Mouse (Mus musculus): ENCODE measurements around the gene Klf12. TPM values are rescaled to one million over a fixed set of nuclear protein-coding genes. Genes with fewer than 3 reads are reported as not detected.

Gene Klf12
- polyA plus RNA-seq (2012; ENCODE audit: insufficient read depth, insufficient read length, low replicate concordance, missing spikeins) = not detected in 2 replicates

DNA sequence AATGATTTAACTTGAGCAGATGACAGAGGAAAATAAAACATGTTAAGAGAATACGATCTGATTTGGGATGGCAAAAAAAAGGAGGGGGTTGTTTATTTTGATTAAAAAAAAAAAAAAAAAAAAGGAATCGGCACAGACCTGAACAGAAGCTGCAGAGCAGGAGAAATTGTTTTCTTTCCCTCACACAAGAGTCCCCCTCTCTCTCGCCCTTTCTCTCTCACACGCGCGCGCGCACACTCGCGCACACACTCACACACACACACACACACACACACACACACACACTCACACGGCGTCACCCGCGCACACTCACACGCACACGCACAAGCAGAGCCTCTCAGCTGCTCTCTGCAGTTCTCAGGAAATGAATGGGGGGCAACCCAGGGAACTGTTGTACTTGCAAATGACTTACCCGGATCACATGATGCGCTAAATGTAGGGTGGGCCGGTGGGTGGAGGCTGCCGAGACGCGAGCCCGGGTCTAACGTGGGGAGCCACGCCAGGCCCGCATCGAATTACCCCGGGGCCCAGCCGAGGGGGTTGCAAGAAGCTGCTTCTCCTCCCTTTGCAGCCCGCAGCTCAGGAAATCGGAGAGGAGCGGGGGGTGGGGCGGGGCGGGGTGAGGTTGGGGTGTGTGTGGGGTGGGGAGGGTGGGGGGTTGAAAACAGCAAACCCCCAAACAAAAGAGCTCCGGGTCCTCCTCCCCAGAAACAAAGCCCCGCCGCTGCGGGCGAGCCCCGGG is at the start of gene Klf12:
TSS of gene Klf12 (minus strand) at position 561 of the 742 bp plus-strand sequence.
- H3K4me1 ChIP-seq (ENCODE audit: control insufficient read depth, insufficient read depth, low read length) = peaks cover 10% of the 10 kb centered on the region
- under 1% methylated on average over 39 of the region's 40 CpGs for WGBS
- peak within 1 kb of the TSS; percentile 94 for H3K27ac ChIP-seq (ENCODE audit: insufficient read depth, low read depth, low read length)
- H3K4me3 ChIP-seq (ENCODE audit: insufficient read depth, low read depth, low read length) = peak within 1 kb of the TSS; percentile 95
- no peak for TF ChIP-seq CTCF (IDR thresholded peaks at IDR 0.05; ENCODE audit: insufficient read depth, low read depth, low read length)
- peak; percentile 40; the same call in 1 of the 2 replicates for TF ChIP-seq POLR2A (IDR thresholded peaks at IDR 0.05; ENCODE audit: insufficient read depth, low read depth, low read length)

DNA sequence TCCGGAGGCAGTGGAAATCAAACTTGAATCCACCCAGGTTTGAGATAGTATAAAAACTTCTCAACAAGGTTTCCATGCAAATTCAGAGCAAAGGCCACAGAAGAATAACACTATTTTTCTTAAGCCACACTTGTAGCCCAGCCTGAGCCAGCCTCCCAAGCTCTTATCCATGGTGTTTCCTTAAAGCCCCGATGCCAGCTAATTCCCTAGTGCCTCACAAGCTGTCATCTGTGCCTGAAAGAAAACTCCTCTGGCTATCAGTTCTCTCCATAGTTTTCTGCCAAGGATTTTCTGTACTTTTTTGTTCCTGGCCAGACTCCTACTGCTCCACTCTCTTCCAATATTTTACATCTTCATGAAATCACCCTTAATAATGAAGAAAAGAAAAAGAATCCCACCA is 48.9 kb upstream of the Klf12 start:
- 61% methylated on average over 2 of the region's 2 CpGs for WGBS
- TF ChIP-seq CTCF (IDR thresholded peaks at IDR 0.05; ENCODE audit: insufficient read depth, low read depth, low read length) (no peak), POLR2A (IDR thresholded peaks at IDR 0.05; ENCODE audit: insufficient read depth, low read depth, low read length) (no peak)
- no peak overlapping the region for H3K4me3 ChIP-seq (ENCODE audit: insufficient read depth, low read depth, low read length)
- H3K27ac ChIP-seq (ENCODE audit: insufficient read depth, low read depth, low read length) = no peak overlapping the region
- no peaks in the 10 kb centered on the region for H3K4me1 ChIP-seq (ENCODE audit: control insufficient read depth, insufficient read depth, low read length)

DNA sequence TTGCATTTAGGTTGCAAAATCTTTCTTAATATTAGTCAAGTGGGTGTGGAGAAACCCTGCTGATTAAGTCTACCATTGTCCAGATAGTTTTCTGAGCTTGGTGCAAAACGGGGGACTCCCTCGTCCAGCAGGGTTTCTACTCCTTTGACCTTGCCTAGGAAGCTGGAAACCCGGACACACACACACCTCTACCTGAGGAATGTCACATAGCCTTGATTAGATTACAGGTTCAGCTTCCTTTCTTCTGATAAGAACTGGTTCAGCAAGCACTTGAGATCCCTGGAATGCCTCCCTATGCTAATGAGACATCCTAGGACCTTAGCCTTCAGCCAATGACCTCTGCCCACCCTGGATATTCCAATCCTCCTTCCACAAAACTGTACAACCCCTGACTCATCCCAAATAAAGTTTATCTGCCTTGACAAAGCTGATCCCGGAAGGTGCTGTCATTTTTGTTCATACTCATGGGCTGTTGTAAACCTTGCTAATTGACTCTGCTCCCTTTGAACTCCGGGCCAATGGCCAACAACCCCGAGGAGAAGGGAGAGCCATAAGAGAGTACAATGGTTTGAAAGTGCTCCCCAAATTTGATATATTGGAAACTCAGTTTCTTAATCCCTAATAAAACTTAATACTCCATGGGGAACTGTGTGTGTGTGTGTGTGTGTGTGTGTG is 44.3 kb upstream of the Klf12 start:
- 75% methylated on average over 6 of the region's 6 CpGs for WGBS
- no peaks in the 10 kb centered on the region for H3K4me1 ChIP-seq (ENCODE audit: control insufficient read depth, insufficient read depth, low read length)
- TF ChIP-seq POLR2A (IDR thresholded peaks at IDR 0.05; ENCODE audit: insufficient read depth, low read depth, low read length) (no peak), CTCF (IDR thresholded peaks at IDR 0.05; ENCODE audit: insufficient read depth, low read depth, low read length) (no peak)
- no peak overlapping the region for H3K4me3 ChIP-seq (ENCODE audit: insufficient read depth, low read depth, low read length)
- H3K27ac ChIP-seq (ENCODE audit: insufficient read depth, low read depth, low read length) = no peak overlapping the region

DNA sequence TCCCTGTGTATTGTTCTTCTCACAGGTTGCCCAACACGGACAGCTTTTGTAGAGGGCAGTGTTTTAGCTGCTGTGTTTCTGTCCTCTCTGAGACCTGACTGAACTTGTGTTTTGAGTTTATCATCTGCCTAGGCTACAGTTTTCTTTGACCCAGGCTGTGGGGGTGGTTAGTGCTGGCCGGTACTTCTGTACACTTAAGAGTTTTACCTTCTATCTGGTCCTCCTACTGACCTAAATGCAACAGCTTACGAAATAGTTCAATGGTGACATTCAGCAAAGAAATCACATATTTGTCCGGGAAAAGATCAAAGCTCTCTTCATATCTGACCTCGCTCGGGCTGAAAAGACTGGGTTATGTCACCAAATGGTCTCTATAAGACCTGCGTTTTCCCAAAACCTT is 39.8 kb upstream of the Klf12 start:
- Histone ChIP-seq H3K4me1 (ENCODE audit: control insufficient read depth, insufficient read depth, low read length) (no peaks in the 10 kb centered on the region), H3K4me3 (ENCODE audit: insufficient read depth, low read depth, low read length) (no peak overlapping the region), H3K27ac (ENCODE audit: insufficient read depth, low read depth, low read length) (no peak overlapping the region)
- TF ChIP-seq POLR2A (IDR thresholded peaks at IDR 0.05; ENCODE audit: insufficient read depth, low read depth, low read length) (no peak), CTCF (IDR thresholded peaks at IDR 0.05; ENCODE audit: insufficient read depth, low read depth, low read length) (no peak)
- WGBS = 90% methylated on average over 7 of the region's 7 CpGs

DNA sequence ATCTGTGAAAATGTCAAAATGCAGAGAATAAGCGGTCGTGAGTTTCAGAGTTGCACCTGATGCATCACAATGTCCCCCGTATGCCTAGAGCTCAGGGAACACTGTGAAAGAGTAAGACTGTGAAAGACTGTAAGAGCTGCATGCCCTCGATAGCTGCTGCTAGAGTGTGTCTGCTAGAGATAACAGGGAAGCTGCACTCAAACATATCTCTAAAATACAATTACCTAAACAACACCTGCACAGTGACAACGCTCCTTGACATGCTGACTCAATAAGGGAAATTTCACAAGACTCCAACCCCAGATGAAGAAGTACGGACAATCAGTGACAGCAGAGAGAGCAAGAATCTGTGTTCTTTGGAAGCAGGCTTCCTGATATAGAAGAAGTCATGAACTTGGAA is 37.5 kb upstream of the Klf12 start:
- H3K27ac ChIP-seq (ENCODE audit: insufficient read depth, low read depth, low read length) = no peak overlapping the region
- no peaks in the 10 kb centered on the region for H3K4me1 ChIP-seq (ENCODE audit: control insufficient read depth, insufficient read depth, low read length)
- H3K4me3 ChIP-seq (ENCODE audit: insufficient read depth, low read depth, low read length) = no peak overlapping the region
- 97% methylated on average over 6 of the region's 6 CpGs for WGBS
- TF ChIP-seq POLR2A (IDR thresholded peaks at IDR 0.05; ENCODE audit: insufficient read depth, low read depth, low read length) (no peak), CTCF (IDR thresholded peaks at IDR 0.05; ENCODE audit: insufficient read depth, low read depth, low read length) (no peak)

DNA sequence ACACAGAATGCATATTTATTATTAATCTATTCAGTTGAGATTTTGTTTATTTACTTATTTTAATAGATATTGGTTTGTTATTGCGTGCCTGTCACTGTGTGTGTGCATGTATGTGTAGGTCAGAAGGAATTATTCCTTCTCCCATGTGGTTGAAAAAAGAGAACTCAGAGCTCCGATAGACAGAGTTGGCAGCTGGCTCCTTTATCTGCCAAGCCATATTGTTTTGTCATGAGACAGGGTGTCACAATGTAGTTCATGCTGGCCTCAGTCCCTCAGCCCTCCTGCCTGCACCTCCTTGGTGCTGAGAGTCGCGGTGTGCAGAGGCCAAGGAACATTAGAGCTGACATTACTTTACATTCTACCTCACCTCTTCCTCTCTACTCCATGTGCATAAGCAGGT is 32.3 kb upstream of the Klf12 start:
- Histone ChIP-seq H3K4me1 (ENCODE audit: control insufficient read depth, insufficient read depth, low read length) (no peaks in the 10 kb centered on the region), H3K4me3 (ENCODE audit: insufficient read depth, low read depth, low read length) (no peak overlapping the region), H3K27ac (ENCODE audit: insufficient read depth, low read depth, low read length) (no peak overlapping the region)
- 75% methylated on average over 4 of the region's 4 CpGs for WGBS
- TF ChIP-seq POLR2A (IDR thresholded peaks at IDR 0.05; ENCODE audit: insufficient read depth, low read depth, low read length) (no peak), CTCF (IDR thresholded peaks at IDR 0.05; ENCODE audit: insufficient read depth, low read depth, low read length) (no peak)

DNA sequence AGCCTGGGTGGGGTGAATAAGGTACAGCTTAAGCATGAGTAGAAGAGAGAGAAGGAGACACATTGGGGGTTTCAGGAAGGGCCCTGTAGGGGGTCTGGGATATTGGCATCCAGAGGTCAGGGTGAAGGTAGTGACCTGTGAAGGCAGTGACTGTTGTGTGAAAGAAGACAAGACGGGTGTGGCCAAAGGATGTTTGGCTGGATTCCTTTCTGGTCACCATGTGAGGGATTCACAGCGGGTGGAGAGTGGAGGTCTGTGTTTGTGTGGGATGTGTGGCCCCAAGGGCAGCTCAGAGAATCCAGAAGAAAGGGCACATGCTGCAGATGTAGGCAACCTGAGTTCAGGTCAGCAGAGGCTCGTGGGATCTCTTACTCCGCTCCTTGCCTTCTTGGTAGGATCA is 29.6 kb upstream of the Klf12 start:
- Histone ChIP-seq H3K4me3 (ENCODE audit: insufficient read depth, low read depth, low read length) (no peak overlapping the region), H3K4me1 (ENCODE audit: control insufficient read depth, insufficient read depth, low read length) (no peaks in the 10 kb centered on the region), H3K27ac (ENCODE audit: insufficient read depth, low read depth, low read length) (no peak overlapping the region)
- TF ChIP-seq POLR2A (IDR thresholded peaks at IDR 0.05; ENCODE audit: insufficient read depth, low read depth, low read length) = no peak
- no peak for TF ChIP-seq CTCF (IDR thresholded peaks at IDR 0.05; ENCODE audit: insufficient read depth, low read depth, low read length)
- 91% methylated on average over 4 of the region's 4 CpGs for WGBS

DNA sequence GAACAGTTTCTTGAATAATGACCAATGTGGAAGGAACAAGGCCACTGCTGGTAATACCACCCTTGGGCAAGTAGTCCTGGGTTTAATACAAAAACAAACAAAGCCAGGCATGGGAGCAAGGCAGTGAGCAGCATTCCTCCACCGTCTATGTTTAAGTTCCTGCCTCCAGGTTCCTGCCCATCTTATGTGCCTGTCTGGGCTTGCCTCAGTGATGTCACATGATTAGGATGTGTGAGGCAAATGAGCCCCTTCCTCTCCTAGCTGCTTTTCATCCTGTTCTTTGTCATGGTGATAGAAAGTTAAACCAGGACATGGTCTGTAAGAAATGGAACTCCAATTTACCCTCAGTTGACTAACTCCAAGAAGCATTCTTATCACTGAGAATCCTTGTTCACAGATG is 16.4 kb upstream of the Klf12 start:
- WGBS = 82% methylated on average over 1 of the region's 1 CpGs
- Histone ChIP-seq H3K4me1 (ENCODE audit: control insufficient read depth, insufficient read depth, low read length) (no peaks in the 10 kb centered on the region), H3K27ac (ENCODE audit: insufficient read depth, low read depth, low read length) (no peak overlapping the region), H3K4me3 (ENCODE audit: insufficient read depth, low read depth, low read length) (no peak overlapping the region)
- TF ChIP-seq CTCF (IDR thresholded peaks at IDR 0.05; ENCODE audit: insufficient read depth, low read depth, low read length) = no peak
- no peak for TF ChIP-seq POLR2A (IDR thresholded peaks at IDR 0.05; ENCODE audit: insufficient read depth, low read depth, low read length)

DNA sequence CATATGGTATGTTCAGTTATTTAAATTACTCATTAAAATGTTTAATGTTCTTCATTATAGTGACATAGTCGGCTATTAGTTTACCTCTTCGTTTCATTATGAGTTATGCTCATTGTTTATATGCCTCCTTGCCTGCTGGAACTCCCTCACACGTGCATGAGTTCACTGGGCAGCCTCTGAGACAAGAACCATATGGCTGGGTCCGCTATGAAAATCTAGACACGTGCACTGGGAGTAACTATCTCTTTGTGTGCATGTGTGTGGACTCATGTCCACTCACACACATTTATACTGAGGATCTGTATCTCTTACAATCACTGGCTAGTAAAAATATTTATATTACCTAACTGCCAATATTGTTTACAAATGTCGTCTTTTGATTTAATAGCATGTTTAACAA is 14.4 kb upstream of the Klf12 start:
- no peak overlapping the region for H3K4me3 ChIP-seq (ENCODE audit: insufficient read depth, low read depth, low read length)
- TF ChIP-seq POLR2A (IDR thresholded peaks at IDR 0.05; ENCODE audit: insufficient read depth, low read depth, low read length) (no peak), CTCF (IDR thresholded peaks at IDR 0.05; ENCODE audit: insufficient read depth, low read depth, low read length) (no peak)
- WGBS = 84% methylated on average over 6 of the region's 6 CpGs
- no peak overlapping the region for H3K27ac ChIP-seq (ENCODE audit: insufficient read depth, low read depth, low read length)
- H3K4me1 ChIP-seq (ENCODE audit: control insufficient read depth, insufficient read depth, low read length) = no peaks in the 10 kb centered on the region
